Comparison of ENCODE assay signal across 7 mouse cellular contexts in the genomic region with DNA sequence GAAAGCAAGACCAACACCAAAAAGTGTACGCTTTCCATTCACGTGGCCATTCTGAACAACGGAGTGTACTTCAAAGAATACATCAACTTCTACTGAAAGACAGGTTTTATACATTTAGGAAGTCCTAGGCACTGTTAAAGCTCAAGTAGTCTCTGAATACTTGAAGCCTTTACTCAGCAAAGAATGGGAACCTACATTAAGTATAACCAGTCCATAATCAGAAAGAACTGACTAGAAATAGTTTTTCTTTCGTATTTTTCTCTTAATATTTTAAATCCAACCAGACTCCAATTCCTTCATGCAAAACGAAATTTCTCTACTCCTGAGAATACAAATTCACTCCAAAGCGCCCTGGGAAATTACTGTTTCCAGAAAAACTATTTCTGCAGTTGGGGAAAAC. TPM values are rescaled to one million over a fixed set of nuclear protein-coding genes. Genes with fewer than 3 reads are reported as not detected.
A peak's percentile ranks its signal among the peaks of the same experiment; 100 is the strongest.
DNase-seq lines count a peak whose midpoint lies in the region; ATAC-seq and TF ChIP-seq lines count a peak whose summit lies in the region.

No protein-coding gene starts in this region.

- H3K4me2 ChIP-seq in embryonic facial prominence, embryonic 14.5 days (ENCODE audit: low read depth, low read length): peak overlapping the region; percentile 78
- peak overlapping the region; percentile 73 for H3K4me2 ChIP-seq in intestine, postnatal 0 days (replicated peaks; ENCODE audit: low read depth)
- H3K4me2 ChIP-seq in neural tube, embryonic 14.5 days (ENCODE audit: low read depth, low read length): peak overlapping the region; percentile 58

- ATAC-seq in embryonic facial prominence, embryonic 14.5 days (ENCODE audit: low read depth): no peak
- no peak for ATAC-seq in intestine, postnatal 0 days
- ATAC-seq in neural tube, embryonic 14.5 days (ENCODE audit: low read depth): no peak

- DNase-seq in lung, adult 2 months: no peak
- no peak for DNase-seq in lung, postnatal 36 days
- no peak for DNase-seq in embryonic facial prominence, embryonic 14.5 days (ENCODE audit: low spot score)
- no peak for DNase-seq in left cerebral cortex, adult 18-20 months (ENCODE audit: low spot score in 2 of 2)
- DNase-seq in adrenal gland, postnatal 25 days: no peak

- no peak for TF ChIP-seq CTCF in lung, adult 2 months (IDR thresholded peaks at IDR 0.05; ENCODE audit: insufficient read depth, low read length)
- TF ChIP-seq CTCF in intestine, postnatal 0 days (IDR thresholded peaks at IDR 0.05; ENCODE audit: low read depth): no peak

- peaks cover 5% of the 10 kb centered on the region for H3K4me1 ChIP-seq in lung, adult 2 months (ENCODE audit: control insufficient read depth, insufficient read depth, low read length)
- H3K4me1 ChIP-seq in embryonic facial prominence, embryonic 14.5 days (ENCODE audit: control insufficient read depth, insufficient read depth, low read length): peaks cover 11% of the 10 kb centered on the region
- no peaks in the 10 kb centered on the region for H3K4me1 ChIP-seq in intestine, postnatal 0 days (replicated peaks; ENCODE audit: control insufficient read depth, insufficient read depth, low read length)
- peaks cover 11% of the 10 kb centered on the region for H3K4me1 ChIP-seq in neural tube, embryonic 14.5 days (ENCODE audit: control insufficient read depth, insufficient read depth, low read length)

- H3K9me3 ChIP-seq in embryonic facial prominence, embryonic 14.5 days (ENCODE audit: control insufficient read depth, low read length): no peaks in the 10 kb centered on the region
- H3K9me3 ChIP-seq in intestine, postnatal 0 days (ENCODE audit: control insufficient read depth): no peaks in the 10 kb centered on the region
- no peaks in the 10 kb centered on the region for H3K9me3 ChIP-seq in neural tube, embryonic 14.5 days (ENCODE audit: control insufficient read depth, low read length)

- H3K36me3 ChIP-seq in embryonic facial prominence, embryonic 14.5 days (ENCODE audit: control insufficient read depth, insufficient read depth, low read length): no peaks in the 10 kb centered on the region
- H3K36me3 ChIP-seq in intestine, postnatal 0 days (ENCODE audit: control insufficient read depth, insufficient read depth): no peaks in the 10 kb centered on the region
- H3K36me3 ChIP-seq in neural tube, embryonic 14.5 days (ENCODE audit: control insufficient read depth, insufficient read depth, low read length): no peaks in the 10 kb centered on the region

- H3K9ac ChIP-seq in embryonic facial prominence, embryonic 14.5 days (ENCODE audit: low read depth, low read length): peak overlapping the region; percentile 96
- H3K9ac ChIP-seq in intestine, postnatal 0 days (ENCODE audit: low read depth, low read length): peak overlapping the region; percentile 89
- H3K9ac ChIP-seq in neural tube, embryonic 14.5 days (replicated peaks; ENCODE audit: low read depth, low read length): peak overlapping the region; percentile 93

- no peaks in the 10 kb centered on the region for H3K27me3 ChIP-seq in embryonic facial prominence, embryonic 14.5 days (replicated peaks; ENCODE audit: control insufficient read depth, insufficient read depth, low read length)
- no peaks in the 10 kb centered on the region for H3K27me3 ChIP-seq in intestine, postnatal 0 days (replicated peaks; ENCODE audit: control insufficient read depth, insufficient read depth, low read length)
- H3K27me3 ChIP-seq in neural tube, embryonic 14.5 days (ENCODE audit: control insufficient read depth, insufficient read depth, low read length): no peaks in the 10 kb centered on the region

- 8% methylated on average over 6 of the region's 6 CpGs for WGBS in lung, adult 2 months
- WGBS in embryonic facial prominence, embryonic 14.5 days: 19% methylated on average over 6 of the region's 6 CpGs
- 7% methylated on average over 6 of the region's 6 CpGs for WGBS in intestine, postnatal 0 days
- 25% methylated on average over 6 of the region's 6 CpGs for WGBS in neural tube, embryonic 14.5 days

- H3K4me3 ChIP-seq in lung, adult 2 months (replicated peaks; ENCODE audit: extremely low read depth, low read depth, low read length): peak overlapping the region; percentile 76
- H3K4me3 ChIP-seq in embryonic facial prominence, embryonic 14.5 days (ENCODE audit: low read depth, low read length): peak overlapping the region; percentile 96
- H3K4me3 ChIP-seq in intestine, postnatal 0 days (ENCODE audit: low read depth, low read length): peak overlapping the region; percentile 86
- H3K4me3 ChIP-seq in neural tube, embryonic 14.5 days (ENCODE audit: low read depth, low read length): peak overlapping the region; percentile 96

- no peak for TF ChIP-seq POLR2A in lung, adult 2 months (IDR thresholded peaks at IDR 0.05; ENCODE audit: borderline replicate concordance, extremely low read depth, low read depth, low read length)

- peak overlapping the region; percentile 93 for H3K27ac ChIP-seq in embryonic facial prominence, embryonic 14.5 days (replicated peaks; ENCODE audit: low read depth, low read length)
- peak overlapping the region; percentile 99 for H3K27ac ChIP-seq in intestine, postnatal 0 days (ENCODE audit: low read depth, low read length)
- no peak overlapping the region for H3K27ac ChIP-seq in neural tube, embryonic 14.5 days (ENCODE audit: low read depth, low read length)

RNA-seq across cellular contexts. Expression of a gene that starts 1.2 kb away (rescaled TPM):
- polyA plus RNA-seq in lung, adult 2 months (2012; rRNA removed): 21.8 and 24.9 TPM in 2 replicates
- polyA plus RNA-seq in embryonic facial prominence, embryonic 14.5 days (2014; fragmentation: Nextera tagmentation; extraction: Ambion mirVana): 20.0 and 20.7 TPM in 2 replicates
- 6.7 and 7.9 TPM in 2 replicates for polyA plus RNA-seq in intestine, postnatal 0 days (2015; fragmentation: Nextera tagmentation; extraction: Ambion mirVana)
- polyA plus RNA-seq in neural tube, embryonic 14.5 days (2014; fragmentation: Nextera tagmentation; extraction: Ambion mirVana): 23.6 and 37.4 TPM in 2 replicates
- 10 to 100 TPM; 71.1 TPM for total RNA-seq in left cerebral cortex, adult 18-20 months (2021)
- 52.8 and 55.6 TPM in 2 replicates for total RNA-seq in adrenal gland, postnatal 25 days (2021)
